1 mouse cellular context compared by ENCODE assay signal in the genomic region with DNA sequence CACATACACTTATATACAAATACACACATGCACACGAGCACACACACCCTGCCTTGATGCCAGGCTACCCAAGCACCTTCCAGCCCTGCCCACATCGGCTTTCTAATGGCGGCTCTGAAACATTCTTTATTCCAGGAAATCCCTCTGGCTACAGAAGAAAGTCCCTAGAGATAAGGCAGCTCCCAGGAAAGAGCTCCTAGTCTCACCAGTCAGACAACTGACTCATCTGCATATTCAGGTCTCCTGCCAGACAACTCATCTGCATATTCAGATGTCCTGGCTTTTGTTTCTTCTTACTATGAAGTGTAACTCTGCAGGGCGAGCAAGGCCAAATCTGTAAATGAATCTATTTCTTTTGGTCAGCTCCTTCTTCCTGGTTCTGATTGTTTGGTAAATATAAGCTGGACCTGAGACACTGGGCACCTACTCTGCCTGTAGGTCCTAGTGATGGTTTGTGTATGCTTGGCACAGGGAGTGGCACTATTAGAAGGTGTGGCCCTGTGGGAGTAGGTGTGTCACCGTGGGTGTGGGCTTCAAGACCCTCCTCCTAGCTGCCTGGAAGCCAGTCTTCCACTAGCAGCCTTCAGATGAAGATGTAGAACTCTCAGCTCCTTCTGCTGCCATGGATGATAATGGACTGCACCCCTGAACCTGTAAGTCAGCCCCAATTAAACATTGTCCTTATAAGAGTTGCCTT.
TF ChIP-seq lines count a peak whose summit lies in the region.

No protein-coding gene starts in this region.

TF ChIP-seq in ES-E14, 5 proteins besides CTCF, POLR2A, EP300 and RAD21:
- no peak for TF ChIP-seq ZNF384 (IDR thresholded peaks at IDR 0.05; ENCODE audit: low read depth, low read length)
- no peak for TF ChIP-seq MAFK (IDR thresholded peaks at IDR 0.05; ENCODE audit: insufficient read depth, low read depth, low read length)
- TF ChIP-seq HCFC1 (IDR thresholded peaks at IDR 0.05; ENCODE audit: borderline replicate concordance, insufficient read depth, low read length) = no peak
- TF ChIP-seq ZC3H11A (IDR thresholded peaks at IDR 0.05; ENCODE audit: borderline replicate concordance, low read depth, low read length) = no peak
- TF ChIP-seq CHD2 (IDR thresholded peaks at IDR 0.05; ENCODE audit: low read depth, low read length) = no peak
